Mouse (Mus musculus) liver, embryonic 14.5 days (tissue): ENCODE results near the gene Mical2.

Experiments
- CTCF ChIP-seq: IDR thresholded peaks from 2 replicates; pipeline ENCODE4 v1.5.1; 2016; ENCODE audit warnings: antibody characterized with exemption, low read depth, control low read depth
- EP300 ChIP-seq: IDR thresholded peaks from 2 replicates; pipeline ENCODE4 v1.6.1; 2016; ENCODE audit warnings: antibody characterized with exemption, low read depth

- no peak for TF ChIP-seq CTCF
- no peak for TF ChIP-seq EP300
These were observed 90.6 kb downstream of the Mical2 start for GRCm38 (mm10) chr7:112316239-112316638.
